Mouse (Mus musculus): ENCODE results near the gene Arfgap2. TPM values are rescaled to one million over a fixed set of nuclear protein-coding genes. Genes with fewer than 3 reads are reported as not detected.

The Arfgap2 gene
- polyA plus RNA-seq, 1 experiment, result 32.7 TPM

- Histone ChIP-seq H3K4me1 (ENCODE audit: control insufficient read depth, insufficient read depth, insufficient read length) (no peaks in the 10 kb centered on the region), H3K27ac (ENCODE audit: insufficient read depth, low read length) (no peak overlapping the region), H3K27me3 (ENCODE audit: control insufficient read depth, insufficient read depth, low read length) (no peaks in the 10 kb centered on the region), H3K4me3 (ENCODE audit: extremely low read depth, insufficient read depth, insufficient read length) (no peak overlapping the region), H3K36me3 (ENCODE audit: control insufficient read depth, insufficient read depth, low read length) (no peaks in the 10 kb centered on the region)
- WGBS, result 90% methylated on average over 3 of the region's 3 CpGs
- TF ChIP-seq CTCF (IDR thresholded peaks at IDR 0.05; ENCODE audit: extremely low read depth, insufficient read depth, insufficient read length, insufficient replicate concordance), result no peak
- no peak for TF ChIP-seq POLR2A (IDR thresholded peaks at IDR 0.05; ENCODE audit: low read depth, low read length)
- no peak for DNase-seq (ENCODE audit: low read depth in 1 of 2, low spot score in 2 of 2)
Measured at GRCm38 (mm10) chr2:91294226-91294625, 29.5 kb downstream of the Arfgap2 start.

- H3K27me3 ChIP-seq (ENCODE audit: control insufficient read depth, insufficient read depth, low read length), result no peaks in the 10 kb centered on the region
- H3K4me3 ChIP-seq (ENCODE audit: extremely low read depth, insufficient read depth, insufficient read length), result no peak overlapping the region
- H3K4me1 ChIP-seq (ENCODE audit: control insufficient read depth, insufficient read depth, insufficient read length), result no peaks in the 10 kb centered on the region
- no peak overlapping the region for H3K27ac ChIP-seq (ENCODE audit: insufficient read depth, low read length)
- DNase-seq (ENCODE audit: low read depth in 1 of 2, low spot score in 2 of 2), result no peak
- H3K36me3 ChIP-seq (ENCODE audit: control insufficient read depth, insufficient read depth, low read length), result no peaks in the 10 kb centered on the region
- WGBS, result 90% methylated on average over 5 of the region's 5 CpGs
- TF ChIP-seq CTCF (IDR thresholded peaks at IDR 0.05; ENCODE audit: extremely low read depth, insufficient read depth, insufficient read length, insufficient replicate concordance), result no peak
- no peak for TF ChIP-seq POLR2A (IDR thresholded peaks at IDR 0.05; ENCODE audit: low read depth, low read length)
Measured at GRCm38 (mm10) chr2:91295895-91296294, 31.1 kb downstream of the Arfgap2 start.

- H3K4me1 ChIP-seq (ENCODE audit: control insufficient read depth, insufficient read depth, insufficient read length), result no peaks in the 10 kb centered on the region
Measured at GRCm38 (mm10) chr2:91299156-91299555, 34.4 kb downstream of the Arfgap2 start.

GRCm38 (mm10) chr2:91300784-91301183 is 36.0 kb downstream of the Arfgap2 start:
- Histone ChIP-seq H3K27me3 (ENCODE audit: control insufficient read depth, insufficient read depth, low read length) (no peaks in the 10 kb centered on the region), H3K4me3 (ENCODE audit: extremely low read depth, insufficient read depth, insufficient read length) (no peak overlapping the region), H3K4me1 (ENCODE audit: control insufficient read depth, insufficient read depth, insufficient read length) (no peaks in the 10 kb centered on the region), H3K36me3 (ENCODE audit: control insufficient read depth, insufficient read depth, low read length) (no peaks in the 10 kb centered on the region), H3K27ac (ENCODE audit: insufficient read depth, low read length) (no peak overlapping the region)
- TF ChIP-seq POLR2A (IDR thresholded peaks at IDR 0.05; ENCODE audit: low read depth, low read length) (no peak), CTCF (IDR thresholded peaks at IDR 0.05; ENCODE audit: extremely low read depth, insufficient read depth, insufficient read length, insufficient replicate concordance) (no peak)
- no peak for DNase-seq (ENCODE audit: low read depth in 1 of 2, low spot score in 2 of 2)
- WGBS, result 95% methylated on average over 2 of the region's 2 CpGs

More at GRCm38 (mm10) chr2:91299156-91299555, 34.4 kb downstream of the Arfgap2 start:
- no peak overlapping the region for H3K4me3 ChIP-seq (ENCODE audit: extremely low read depth, insufficient read depth, insufficient read length)
- no peak overlapping the region for H3K27ac ChIP-seq (ENCODE audit: insufficient read depth, low read length)
- no peak for DNase-seq (ENCODE audit: low read depth in 1 of 2, low spot score in 2 of 2)
- H3K27me3 ChIP-seq (ENCODE audit: control insufficient read depth, insufficient read depth, low read length), result no peaks in the 10 kb centered on the region
- H3K36me3 ChIP-seq (ENCODE audit: control insufficient read depth, insufficient read depth, low read length), result no peaks in the 10 kb centered on the region
- 70% methylated on average over 3 of the region's 3 CpGs for WGBS
- no peak for TF ChIP-seq CTCF (IDR thresholded peaks at IDR 0.05; ENCODE audit: extremely low read depth, insufficient read depth, insufficient read length, insufficient replicate concordance)
- no peak for TF ChIP-seq POLR2A (IDR thresholded peaks at IDR 0.05; ENCODE audit: low read depth, low read length)

- H3K27ac ChIP-seq (ENCODE audit: insufficient read depth, low read length), result no peak overlapping the region
- H3K36me3 ChIP-seq (ENCODE audit: control insufficient read depth, insufficient read depth, low read length), result no peaks in the 10 kb centered on the region
- no peaks in the 10 kb centered on the region for H3K27me3 ChIP-seq (ENCODE audit: control insufficient read depth, insufficient read depth, low read length)
- no peak for DNase-seq (ENCODE audit: low read depth in 1 of 2, low spot score in 2 of 2)
- H3K4me1 ChIP-seq (ENCODE audit: control insufficient read depth, insufficient read depth, insufficient read length), result no peaks in the 10 kb centered on the region
- WGBS, result 81% methylated on average over 2 of the region's 2 CpGs
- TF ChIP-seq POLR2A (IDR thresholded peaks at IDR 0.05; ENCODE audit: low read depth, low read length) (no peak), CTCF (IDR thresholded peaks at IDR 0.05; ENCODE audit: extremely low read depth, insufficient read depth, insufficient read length, insufficient replicate concordance) (no peak)
- H3K4me3 ChIP-seq (ENCODE audit: extremely low read depth, insufficient read depth, insufficient read length), result no peak overlapping the region
Measured at GRCm38 (mm10) chr2:91301836-91302235, 37.1 kb downstream of the Arfgap2 start.

GRCm38 (mm10) chr2:91302845-91303244 is 38.1 kb downstream of the Arfgap2 start:
- Histone ChIP-seq H3K4me3 (ENCODE audit: extremely low read depth, insufficient read depth, insufficient read length) (no peak overlapping the region), H3K27ac (ENCODE audit: insufficient read depth, low read length) (no peak overlapping the region), H3K4me1 (ENCODE audit: control insufficient read depth, insufficient read depth, insufficient read length) (no peaks in the 10 kb centered on the region), H3K27me3 (ENCODE audit: control insufficient read depth, insufficient read depth, low read length) (no peaks in the 10 kb centered on the region), H3K36me3 (ENCODE audit: control insufficient read depth, insufficient read depth, low read length) (no peaks in the 10 kb centered on the region)
- DNase-seq (ENCODE audit: low read depth in 1 of 2, low spot score in 2 of 2), result no peak
- TF ChIP-seq CTCF (IDR thresholded peaks at IDR 0.05; ENCODE audit: extremely low read depth, insufficient read depth, insufficient read length, insufficient replicate concordance), result no peak
- no peak for TF ChIP-seq POLR2A (IDR thresholded peaks at IDR 0.05; ENCODE audit: low read depth, low read length)
- WGBS, result 69% methylated on average over 3 of the region's 3 CpGs

GRCm38 (mm10) chr2:91305926-91306325 is 41.2 kb downstream of the Arfgap2 start:
- no peak for TF ChIP-seq POLR2A (IDR thresholded peaks at IDR 0.05; ENCODE audit: low read depth, low read length)
- TF ChIP-seq CTCF (IDR thresholded peaks at IDR 0.05; ENCODE audit: extremely low read depth, insufficient read depth, insufficient read length, insufficient replicate concordance), result no peak
- Histone ChIP-seq H3K4me3 (ENCODE audit: extremely low read depth, insufficient read depth, insufficient read length) (no peak overlapping the region), H3K4me1 (ENCODE audit: control insufficient read depth, insufficient read depth, insufficient read length) (no peaks in the 10 kb centered on the region), H3K27ac (ENCODE audit: insufficient read depth, low read length) (no peak overlapping the region), H3K27me3 (ENCODE audit: control insufficient read depth, insufficient read depth, low read length) (no peaks in the 10 kb centered on the region), H3K36me3 (ENCODE audit: control insufficient read depth, insufficient read depth, low read length) (no peaks in the 10 kb centered on the region)
- WGBS, result 90% methylated on average over 9 of the region's 9 CpGs
- no peak for DNase-seq (ENCODE audit: low read depth in 1 of 2, low spot score in 2 of 2)

Data from spleen, adult 2 months (tissue).